Mouse (Mus musculus) heart, postnatal 14 days (tissue): ENCODE measurements around the gene Ccdc9. TPM values are rescaled to one million over a fixed set of nuclear protein-coding genes. Genes with fewer than 3 reads are reported as not detected.
"Not testable (repeated sequence)": the region's sequence is repeated elsewhere in the genome, so short reads cannot be mapped to it uniquely, and the experiment has no call there.

Experiments
- DNase-seq, 2 experiments: peaks; one replicate each; pipeline ENCODE4 v3.0.0; 2021 to 2022
- intact Hi-C: fragments of 180-260 bp; cut with DNase I; formaldehyde crosslinking; loops from one replicate; pipeline ENCODE4 v1.15.1; 2025
- total RNA-seq, 2 experiments: library from RNA; stranded (reverse); gene quantifications; 2 replicates each; pipeline ENCODE4 v1.2.3; 2021

Gene Ccdc9
- total RNA-seq, 2 experiments from 2014 or later = 32.1 to 39.4 TPM

DNA sequence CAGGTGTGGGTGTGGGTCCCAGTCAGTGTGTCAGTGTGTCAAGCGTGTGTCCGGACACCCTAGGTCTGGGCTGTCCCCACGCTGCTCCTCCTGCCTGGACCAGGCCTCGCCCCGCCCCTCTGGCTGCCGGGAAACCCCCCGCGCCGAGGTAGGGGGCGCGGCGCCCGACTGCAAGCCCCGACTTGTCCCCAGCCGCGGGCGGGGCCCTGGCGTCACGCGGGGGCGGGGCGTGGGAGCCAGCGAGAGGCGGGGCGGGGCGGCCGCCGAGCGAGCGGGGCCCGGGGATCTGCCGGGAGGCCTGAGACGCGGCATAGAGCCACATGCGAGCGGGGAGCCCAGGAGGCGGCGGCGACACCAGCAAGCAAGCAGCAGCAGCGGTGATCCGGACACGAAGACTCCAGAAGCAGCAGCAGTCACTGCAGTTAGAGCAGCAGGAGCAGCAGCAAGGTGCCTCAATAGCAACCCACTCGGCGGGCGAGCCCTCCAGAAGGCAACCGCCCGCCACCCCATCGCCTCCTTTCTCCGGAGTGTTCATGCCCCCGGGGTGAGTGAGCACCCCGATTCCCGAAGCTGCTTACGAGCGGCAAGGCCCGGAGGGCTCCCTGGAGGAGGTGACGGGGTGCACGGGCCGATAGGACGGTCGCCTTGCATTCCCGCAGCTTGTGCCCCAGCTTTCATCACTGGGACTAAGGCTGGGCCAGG lies 22.9 kb upstream of the Ccdc9 start:
- DNase-seq = peak; percentile 95 to 97

DNA sequence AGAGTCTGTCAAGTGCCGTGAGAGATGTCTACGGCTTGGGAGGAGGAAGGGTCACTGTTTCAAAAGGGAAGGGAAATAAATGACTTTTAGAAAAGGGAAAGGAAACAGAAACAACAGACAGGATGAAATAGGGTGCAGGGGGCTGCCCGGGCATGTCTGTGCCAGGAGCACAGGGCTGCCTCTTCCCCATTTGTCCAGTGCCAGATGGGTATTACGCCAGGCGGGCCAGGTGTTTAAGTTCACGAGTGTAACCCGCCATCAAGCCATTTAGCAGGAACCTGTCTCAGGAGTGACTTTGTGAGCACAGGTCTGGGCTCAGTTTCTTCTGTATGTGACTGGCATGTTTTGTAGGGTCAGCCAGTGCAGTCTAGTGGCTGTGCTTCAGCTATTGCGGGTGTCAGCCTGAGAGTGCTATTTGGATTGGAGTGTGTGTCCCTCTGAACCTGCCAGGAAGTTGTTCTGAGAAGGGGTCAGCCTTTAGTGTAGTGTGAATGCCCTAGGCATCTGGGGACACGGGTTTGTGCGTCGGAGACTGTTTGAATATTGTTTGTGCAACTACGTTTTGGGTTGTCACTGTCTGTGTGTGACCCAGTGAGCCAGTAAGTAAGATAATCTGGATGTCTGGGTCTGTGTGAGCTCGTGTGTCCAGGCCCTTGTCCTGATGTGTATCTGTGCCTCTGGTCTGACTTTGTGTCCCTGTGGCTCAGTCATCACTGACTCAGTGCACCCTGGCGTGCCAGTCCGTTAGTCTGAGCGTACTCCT lies 22.1 kb upstream of the Ccdc9 start:
- intact Hi-C loops = loop anchor here (1.0 kb wide), 2 partner anchors 9 to 13 kb away; no protein-coding TSS in a partner anchor
- DNase-seq = no peak

More for the DNA sequence above, 22.9 kb upstream of the Ccdc9 start:
- intact Hi-C loops = loop anchor here (1.0 kb wide), 1 partner anchor 14 kb away; no protein-coding TSS in a partner anchor

GRCm38 (mm10) chr7:16308093-16308492 lies 21.5 kb upstream of the Ccdc9 start, which contains the start of gene Bbc3:
Bbc3 (plus strand) TSS chr7:16308393.
- not testable (repeated sequence) for DNase-seq
- intact Hi-C loops = loop anchor here (1.0 kb wide), 1 partner anchor 9 kb away; no protein-coding TSS in a partner anchor

- DNase-seq, intact Hi-C loops: not testable (repeated sequence)
Observed at GRCm38 (mm10) chr7:16307141-16307540, 20.5 kb upstream of the Ccdc9 start.

- peak; percentile 85 to 89 for DNase-seq
- intact Hi-C loops = loop anchor here (1.0 to 10.0 kb wide), 2 partner anchors 9 to 165 kb away; partner anchors contain the start of gene Bbc3
Observed at GRCm38 (mm10) chr7:16299419-16300035, 12.9 kb upstream of the Ccdc9 start.

- intact Hi-C loops = loop anchor here (1.0 to 10.0 kb wide), 2 partner anchors 9 to 166 kb away; partner anchors contain the start of gene Bbc3
- no peak for DNase-seq
Observed at GRCm38 (mm10) chr7:16298927-16299326, 12.3 kb upstream of the Ccdc9 start.

DNA sequence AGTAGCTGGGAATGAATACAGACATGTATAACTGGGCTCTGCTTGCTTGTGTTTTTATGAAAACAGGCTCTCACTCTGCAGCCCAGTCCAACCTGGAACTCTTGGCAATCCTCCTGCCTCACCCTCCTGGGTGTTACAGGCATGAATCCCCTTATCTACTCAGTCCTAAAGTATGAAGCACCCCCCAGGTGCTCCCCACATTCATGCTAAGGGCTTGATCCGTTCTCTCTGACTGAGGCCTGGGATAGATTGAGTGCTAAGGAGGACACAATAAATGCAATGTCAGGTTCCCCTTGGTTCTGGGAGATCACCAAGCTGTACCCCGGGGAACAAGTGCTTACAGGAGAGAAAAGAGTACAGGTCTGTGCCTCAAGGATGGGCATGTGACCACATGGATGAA lies 11.0 kb upstream of the Ccdc9 start:
- intact Hi-C loops = loop anchor here (10.0 kb wide), 1 partner anchor 167 kb away; no protein-coding TSS in a partner anchor
- DNase-seq = no peak

- DNase-seq = peak; percentile 89 to 92
- intact Hi-C loops = loop anchor here (10.0 kb wide), 1 partner anchor 168 kb away; no protein-coding TSS in a partner anchor
Observed at GRCm38 (mm10) chr7:16296766-16297390, 10.3 kb upstream of the Ccdc9 start.

- intact Hi-C loops = loop anchor here (10.0 kb wide), 1 partner anchor 169 kb away; no protein-coding TSS in a partner anchor
Observed at GRCm38 (mm10) chr7:16296146-16296545, 9.6 kb upstream of the Ccdc9 start.

DNA sequence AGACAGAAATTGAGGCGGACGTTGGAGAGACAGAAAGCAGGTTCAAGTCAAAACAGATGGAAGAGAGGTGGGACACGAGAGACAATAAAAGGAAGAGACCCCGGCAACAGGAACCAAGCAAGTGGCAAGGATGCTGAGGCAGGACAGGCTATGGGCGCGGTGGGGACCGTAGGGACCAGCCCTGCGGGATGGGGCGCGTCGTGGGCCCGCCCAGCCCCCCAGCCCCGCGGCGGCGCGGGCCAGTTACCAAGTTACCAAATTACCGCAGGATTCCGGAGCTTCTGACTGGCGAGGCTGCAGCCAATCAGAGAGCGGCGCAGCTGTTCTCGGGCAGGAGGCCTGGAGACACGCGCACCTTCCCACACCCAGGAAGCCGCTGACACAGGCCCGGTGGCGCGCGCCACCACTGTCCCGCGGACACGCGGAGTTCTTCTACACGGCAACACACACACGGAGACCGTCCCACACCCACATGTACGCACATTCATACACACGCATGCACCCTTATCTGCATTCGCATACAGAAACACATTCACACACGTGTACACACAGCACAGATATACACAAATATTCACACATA lies 8.8 kb upstream of the Ccdc9 start:
- intact Hi-C loops = loop anchor here (1.0 to 10.0 kb wide), 3 partner anchors 14 to 169 kb away; no protein-coding TSS in a partner anchor

More at GRCm38 (mm10) chr7:16296146-16296545, 9.6 kb upstream of the Ccdc9 start:
- no peak for DNase-seq

DNA sequence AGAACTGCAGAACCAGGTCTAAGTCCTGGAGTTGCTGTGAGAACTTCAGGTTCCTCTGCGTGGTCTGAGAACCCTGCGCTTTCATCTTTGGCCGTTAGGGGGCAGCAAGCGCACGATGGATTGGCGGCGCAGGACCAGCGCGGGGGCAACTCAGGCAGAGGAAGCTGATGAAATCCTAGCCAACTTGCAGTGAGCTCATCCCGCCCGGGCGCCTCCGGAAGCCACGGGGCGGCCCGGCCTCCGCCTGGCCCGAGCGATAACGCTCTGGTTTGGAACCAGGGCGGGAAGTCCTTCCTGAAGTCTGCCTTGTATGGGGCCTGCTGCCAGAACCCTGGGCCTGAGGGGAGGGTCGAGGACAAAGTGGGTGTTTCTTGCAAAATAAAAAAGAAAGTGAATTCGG lies 8.2 kb upstream of the Ccdc9 start:
- intact Hi-C loops = loop anchor here (1.0 to 10.0 kb wide), 5 partner anchors 14 to 170 kb away; no protein-coding TSS in a partner anchor
- peak; percentile 96 to 97 for DNase-seq

More for the DNA sequence above, 8.8 kb upstream of the Ccdc9 start:
- DNase-seq = peak; percentile 82 to 84

DNA sequence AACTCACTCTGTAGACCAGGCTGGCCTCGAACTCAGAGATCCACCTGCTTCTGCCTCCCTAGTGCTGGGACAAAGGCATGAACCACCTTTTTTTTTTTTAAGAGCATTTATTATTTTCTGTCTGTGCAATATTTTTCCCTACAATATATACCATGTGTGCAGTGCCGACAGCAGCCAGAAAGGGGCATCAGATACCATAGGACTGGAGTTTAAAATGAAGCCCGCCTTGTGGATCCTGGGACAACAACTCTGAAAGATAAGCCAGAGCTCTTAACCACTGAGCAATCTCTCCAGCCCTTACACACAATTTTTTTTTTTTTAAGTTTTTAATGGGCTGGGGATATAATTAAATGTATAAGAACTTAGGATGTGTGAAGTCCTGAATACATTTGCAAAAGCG lies 7.8 kb upstream of the Ccdc9 start:
- intact Hi-C loops = loop anchor here (1.0 to 10.0 kb wide), 3 partner anchors 32 to 170 kb away; no protein-coding TSS in a partner anchor
- peak in 1 of 2 experiments; percentile 39 for DNase-seq

DNA sequence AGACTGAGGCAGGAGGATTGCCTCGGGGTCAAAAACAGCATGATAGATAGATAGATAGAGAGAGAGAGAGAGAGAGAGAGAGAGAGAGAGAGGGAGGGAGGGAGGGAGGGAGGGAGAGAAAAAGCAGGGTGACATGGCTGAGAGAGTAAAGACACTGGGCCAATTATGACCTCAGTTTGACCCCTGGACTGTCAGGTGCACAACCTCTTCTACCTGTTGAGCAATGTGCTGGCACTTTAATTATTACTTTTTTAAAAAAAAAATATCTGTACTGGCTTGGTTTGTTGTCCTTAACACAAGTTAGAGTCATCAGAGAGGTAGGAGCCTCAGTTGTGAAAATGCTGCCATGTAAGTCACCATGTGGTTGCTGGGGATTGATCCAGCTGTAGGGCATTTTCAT lies 1.2 kb upstream of the Ccdc9 start:
- intact Hi-C loops = no loop called here
- no peak for DNase-seq

- DNase-seq = no peak
- intact Hi-C loops = no loop called here
Observed at GRCm38 (mm10) chr7:16287016-16287415, 421 bp upstream of the Ccdc9 start.

DNA sequence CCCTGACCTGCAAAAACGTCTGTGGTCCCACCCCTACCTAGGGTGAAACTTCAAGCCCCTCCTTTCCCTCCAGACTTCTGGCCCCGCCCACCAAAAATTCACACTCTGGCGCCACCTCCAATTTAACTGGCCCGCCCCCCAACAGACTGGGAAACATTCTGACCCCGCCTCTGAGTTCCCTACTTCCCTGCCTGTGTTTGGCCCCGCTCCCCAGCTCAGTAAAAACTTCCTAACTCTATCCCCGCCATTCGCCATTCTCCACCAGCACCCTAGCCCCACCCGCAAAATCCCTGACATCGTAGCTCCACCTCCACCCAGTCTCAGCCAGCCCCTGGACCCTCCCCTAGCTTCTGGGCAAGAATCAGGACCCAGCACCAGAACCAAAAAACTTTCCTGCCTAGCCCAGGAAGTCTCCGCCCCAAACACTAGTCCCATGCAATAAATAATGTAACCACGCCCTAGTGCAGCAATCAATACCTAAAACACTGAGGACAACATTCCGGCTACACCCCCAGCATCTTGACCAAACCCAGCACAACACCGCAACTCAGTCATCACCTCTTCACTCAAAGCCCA lies 1.1 kb downstream of the Ccdc9 start:
- intact Hi-C loops = no loop called here
- peak; percentile 73 to 77 for DNase-seq

GRCm38 (mm10) chr7:16284904-16285303 lies 1.7 kb downstream of the Ccdc9 start:
- intact Hi-C loops = no loop called here
- DNase-seq = no peak

GRCm38 (mm10) chr7:16284001-16284400 lies 2.6 kb downstream of the Ccdc9 start:
- no peak for DNase-seq
- intact Hi-C loops = no loop called here

GRCm38 (mm10) chr7:16282334-16282733 lies 4.3 kb downstream of the Ccdc9 start:
- intact Hi-C loops = no loop called here
- DNase-seq = no peak

DNA sequence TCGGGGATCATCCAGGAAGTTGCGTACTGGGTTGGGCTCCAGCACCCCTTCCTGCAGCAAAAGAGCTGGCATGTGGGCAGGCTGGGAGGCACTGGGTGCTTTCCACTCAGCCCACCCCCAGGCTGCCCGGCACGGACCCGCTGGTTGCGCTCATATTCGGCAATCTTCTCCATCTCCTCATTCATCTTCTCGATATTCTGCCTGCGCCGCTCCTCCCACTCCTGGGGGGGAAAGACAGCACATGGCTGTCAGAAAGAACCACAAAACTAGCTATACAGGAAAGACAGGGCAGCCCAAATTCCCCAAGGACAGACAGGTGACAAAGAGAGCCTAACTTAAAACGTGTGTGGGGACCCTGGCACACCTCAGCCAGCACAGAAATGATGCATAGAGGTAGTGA lies 5.9 kb downstream of the Ccdc9 start:
- DNase-seq = no peak
- intact Hi-C loops = no loop called here
